Mouse (Mus musculus) CH12.LX (cell line): ENCODE data around the gene Rtn4ip1. TPM values are rescaled to one million over a fixed set of nuclear protein-coding genes. Genes with fewer than 3 reads are reported as not detected.

Experiments
- DNase-seq: peaks from one replicate; pipeline ENCODE4 v3.0.0-alpha.2; 2013; ENCODE audit errors: extremely low read depth
- H3K27ac ChIP-seq: 2 replicates; pipeline ENCODE4 v1.5.1; 2012; ENCODE audit warnings: low read depth, mild to moderate bottlenecking, control low read depth, moderate library complexity; ENCODE audit not compliant: insufficient read depth
- H3K27me3 ChIP-seq: replicated peaks from 2 replicates; pipeline ENCODE3; 2012; ENCODE audit warnings: inconsistent platforms
- H3K36me3 ChIP-seq, 2 experiments: replicated peaks in 1 of 2; 2 replicates each; pipeline versions ENCODE3 to v1.6.1; 2012; ENCODE audit warnings: inconsistent platforms in 1 of 2, low read length in 1 of 2, mild to moderate bottlenecking in 1 of 2, mixed read lengths in 1 of 2, moderate library complexity in 1 of 2; ENCODE audit not compliant: control insufficient read depth in 1 of 2, insufficient read depth in 1 of 2
- H3K4me1 ChIP-seq, 2 experiments: 2 replicates each; pipeline ENCODE4 v1.6.1; 2012; ENCODE audit warnings: inconsistent platforms in 1 of 2, moderate library complexity in 1 of 2; ENCODE audit not compliant: insufficient read depth in 2 of 2, control insufficient read depth in 1 of 2
- H3K4me2 ChIP-seq: 2 replicates; pipeline ENCODE4 v1.6.1; 2012; ENCODE audit warnings: low read depth, mild to moderate bottlenecking, control low read depth; ENCODE audit not compliant: poor library complexity, insufficient read depth, severe bottlenecking
- H3K4me3 ChIP-seq, 3 experiments: fragments of 150-350 bp in 1 of 3; sonication (generic) in 1 of 3; replicated peaks in 1 of 3; 2 replicates each; pipeline versions ENCODE3 to v1.5.1; 2011 to 2012; ENCODE audit warnings: low read depth in 2 of 3, low read length in 2 of 3, mild to moderate bottlenecking in 2 of 3, moderate library complexity in 2 of 3, control low read depth in 1 of 3, improper control_type of control experiment in 1 of 3, inconsistent platforms in 1 of 3, mixed read lengths in 1 of 3; ENCODE audit not compliant: poor library complexity in 1 of 3
- H3K79me2 ChIP-seq: replicated peaks from 2 replicates; pipeline ENCODE4 v1.6.1; 2012; ENCODE audit warnings: mild to moderate bottlenecking, moderate library complexity; ENCODE audit not compliant: control insufficient read depth, poor library complexity, insufficient read depth, severe bottlenecking; ENCODE audit errors: extremely low read depth
- H3K9ac ChIP-seq: 2 replicates; pipeline ENCODE4 v1.6.1; 2012; ENCODE audit warnings: low read depth, mild to moderate bottlenecking, control low read depth, moderate library complexity; ENCODE audit not compliant: insufficient read depth
- H3K9me3 ChIP-seq: replicated peaks from 2 replicates; pipeline ENCODE3; 2012; ENCODE audit warnings: low read length, inconsistent platforms, mixed read lengths
- CHD1 ChIP-seq: IDR thresholded peaks from 2 replicates; pipeline ENCODE4 v1.6.1; 2012; ENCODE audit warnings: low read depth, low read length, improper control_type of control experiment, inconsistent platforms
- CTCF ChIP-seq, 2 experiments: IDR thresholded peaks in 1 of 2; conservative IDR thresholded peaks in 1 of 2; 2 replicates each; pipeline ENCODE4 v1.5.1; 2011 to 2012; ENCODE audit warnings: low read depth in 2 of 2, low read length in 2 of 2, improper control_type of control experiment in 1 of 2, inconsistent platforms in 1 of 2, mild to moderate bottlenecking in 1 of 2, moderate library complexity in 1 of 2
- E2F4 ChIP-seq: IDR thresholded peaks from 2 replicates; pipeline ENCODE4 v1.6.1; 2011; ENCODE audit warnings: low read depth, low read length, improper control_type of control experiment; ENCODE audit not compliant: insufficient replicate concordance
- ELF1 ChIP-seq: IDR thresholded peaks from 2 replicates; pipeline ENCODE4 v1.6.1; 2014; ENCODE audit warnings: low read depth, mild to moderate bottlenecking, inconsistent platforms, low read length, improper control_type of control experiment
- EP300 ChIP-seq: IDR thresholded peaks from 2 replicates; pipeline ENCODE4 v1.6.1; 2011; ENCODE audit warnings: low read length, improper control_type of control experiment
- HCFC1 ChIP-seq: IDR thresholded peaks from 2 replicates; pipeline ENCODE4 v1.6.1; 2012; ENCODE audit warnings: low read depth, mild to moderate bottlenecking, inconsistent platforms, low read length, improper control_type of control experiment
- IRF4 ChIP-seq: IDR thresholded peaks from 2 replicates; pipeline ENCODE4 v1.6.1; 2014; ENCODE audit warnings: low read depth, mild to moderate bottlenecking, inconsistent platforms, low read length, improper control_type of control experiment
- JUN ChIP-seq: IDR thresholded peaks from 2 replicates; pipeline ENCODE4 v1.6.1; 2011; ENCODE audit warnings: low read depth, mild to moderate bottlenecking, low read length, improper control_type of control experiment, moderate library complexity; ENCODE audit not compliant: insufficient read depth
- KAT2A ChIP-seq: IDR thresholded peaks from 2 replicates; pipeline ENCODE4 v1.6.1; 2012; ENCODE audit warnings: low read length, improper control_type of control experiment, inconsistent platforms; ENCODE audit not compliant: insufficient replicate concordance
- MAFK ChIP-seq: IDR thresholded peaks from 2 replicates; pipeline ENCODE4 v1.6.1; 2011; ENCODE audit warnings: low read length, improper control_type of control experiment; ENCODE audit not compliant: insufficient replicate concordance
- MEF2A ChIP-seq: IDR thresholded peaks from 2 replicates; pipeline ENCODE4 v1.6.1; 2014; ENCODE audit warnings: low read depth, mild to moderate bottlenecking, inconsistent platforms, low read length, improper control_type of control experiment, borderline replicate concordance
- MYC ChIP-seq: IDR thresholded peaks from 2 replicates; pipeline ENCODE4 v1.6.1; 2011; ENCODE audit warnings: low read depth, mild to moderate bottlenecking, improper control_type of control experiment, low read length
- NELFE ChIP-seq: IDR thresholded peaks from 2 replicates; pipeline ENCODE4 v1.6.1; 2011; ENCODE audit warnings: low read depth, low read length, improper control_type of control experiment
- NRF1 ChIP-seq: IDR thresholded peaks from 2 replicates; pipeline ENCODE4 v1.6.1; 2014; ENCODE audit warnings: low read depth, mild to moderate bottlenecking, inconsistent platforms, low read length, improper control_type of control experiment, moderate library complexity
- PAX5 ChIP-seq: IDR thresholded peaks from 2 replicates; pipeline ENCODE4 v1.6.1; 2012; ENCODE audit warnings: low read length, inconsistent platforms, mixed read lengths
- POLR2AphosphoS2 ChIP-seq: IDR thresholded peaks from 2 replicates; pipeline ENCODE4 v1.6.1; 2011; ENCODE audit warnings: low read depth, low read length, improper control_type of control experiment
- RAD21 ChIP-seq: IDR thresholded peaks from 2 replicates; pipeline ENCODE4 v1.6.1; 2011; ENCODE audit warnings: low read depth, mild to moderate bottlenecking, low read length, improper control_type of control experiment, moderate library complexity
- RCOR1 ChIP-seq: conservative IDR thresholded peaks from 2 replicates; pipeline ENCODE4 v1.6.1; 2012; ENCODE audit warnings: low read depth, mild to moderate bottlenecking, inconsistent platforms, low read length, improper control_type of control experiment
- SIN3A ChIP-seq: IDR thresholded peaks from 2 replicates; pipeline ENCODE4 v1.6.1; 2012; ENCODE audit warnings: low read length, improper control_type of control experiment, inconsistent platforms
- SMC3 ChIP-seq: IDR thresholded peaks from 2 replicates; pipeline ENCODE4 v1.6.1; 2011; ENCODE audit warnings: low read depth, low read length, improper control_type of control experiment
- TBP ChIP-seq: conservative IDR thresholded peaks from 2 replicates; pipeline ENCODE4 v1.6.1; 2011; ENCODE audit warnings: low read depth, low read length, improper control_type of control experiment
- TCF12 ChIP-seq: IDR thresholded peaks from 2 replicates; pipeline ENCODE4 v1.6.1; 2014; ENCODE audit warnings: low read depth, mild to moderate bottlenecking, inconsistent platforms, low read length, improper control_type of control experiment
- UBTF ChIP-seq: IDR thresholded peaks from 2 replicates; pipeline ENCODE4 v1.6.1; 2012; ENCODE audit warnings: low read depth, mild to moderate bottlenecking, inconsistent platforms, low read length, improper control_type of control experiment, moderate library complexity
- ZC3H11A ChIP-seq: IDR thresholded peaks from 2 replicates; pipeline ENCODE4 v1.6.1; 2012; ENCODE audit warnings: low read depth, mild to moderate bottlenecking, inconsistent platforms, low read length, improper control_type of control experiment
- ZMIZ1 ChIP-seq: IDR thresholded peaks from 2 replicates; pipeline ENCODE4 v1.6.1; 2012; ENCODE audit warnings: low read depth, mild to moderate bottlenecking, inconsistent platforms, low read length, improper control_type of control experiment
- ZNF384 ChIP-seq: IDR thresholded peaks from 2 replicates; pipeline ENCODE4 v1.6.1; 2012; ENCODE audit warnings: low read depth, low read length, improper control_type of control experiment, inconsistent platforms
- dilution Hi-C: fragments of 300-500 bp; cut with MboI; formaldehyde crosslinking; loops from 2 replicates; pipeline ENCODE4 v1.14.3; 2020; ENCODE audit warnings: low sequenced_read_pairs; ENCODE audit not compliant: extremely low pct_unique_long_range_greater_than_20kb, extremely low pct_ligation_motif_present
- in situ Hi-C: fragments of 300-500 bp; cut with MboI; formaldehyde crosslinking; loops from 3 replicates; pipeline ENCODE4 v1.14.3; 2019; ENCODE audit warnings: low sequenced_read_pairs, low pct_ligation_motif_present, low pct_unique_long_range_greater_than_20kb, mixed read lengths
- polyA plus RNA-seq: library from polyadenylated mRNA; unstranded; fragments of >175 nt; gene quantifications from 2 replicates; pipeline ENCODE4 v1.2.1, GENCODE M21; 2012; ENCODE audit warnings: low read depth; ENCODE audit not compliant: insufficient read length
- total RNA-seq, 2 experiments: library from RNA; depleted of rRNA; stranded (reverse); fragments of 300-350 nt in 1 of 2; fragments of >200 nt in 1 of 2; gene quantifications; 2 replicates each; pipeline ENCODE4 v1.2.3; 2012 to 2014

Gene Rtn4ip1
- total and polyA plus RNA-seq, 3 experiments: 11.5 to 68.3 (median 24.7) TPM

GRCm38 (mm10) chr10:43916737-43917136 lies 15.1 kb downstream of the Rtn4ip1 start:
- in situ Hi-C loops: loop anchor here (5.0 kb wide), 2 partner anchors 89 to 174 kb away; no protein-coding TSS in a partner anchor
- Histone ChIP-seq H3K4me3 (no peak overlapping the region), H3K36me3 (peaks cover 53 to 83% of the 10 kb centered on the region in 2 experiments), H3K79me2 (peaks cover 16% of the 10 kb centered on the region), H3K9me3 (no peaks in the 10 kb centered on the region), H3K27ac (no peak overlapping the region)
- dilution Hi-C loops: no loop called here
- TF ChIP-seq RCOR1: no peak
- no peak for TF ChIP-seq TBP
- no peak for TF ChIP-seq POLR2AphosphoS2
- no peak for TF ChIP-seq SMC3
- no peak for TF ChIP-seq UBTF
- TF ChIP-seq JUN: no peak
- no peak for TF ChIP-seq TCF12
- TF ChIP-seq NRF1: no peak
- TF ChIP-seq SIN3A: no peak
- TF ChIP-seq ZNF384: no peak
- TF ChIP-seq MAFK: no peak
- no peak for TF ChIP-seq PAX5
- no peak for TF ChIP-seq ZMIZ1
- no peak for TF ChIP-seq MYC
- TF ChIP-seq CTCF (conservative IDR thresholded peaks at IDR 0.05 in 1 of 2, IDR thresholded peaks at IDR 0.05 in 1 of 2; ENCODE audit: low read depth in 2 of 2, low read length in 2 of 2): no peak
- no peak for TF ChIP-seq HCFC1
- TF ChIP-seq EP300: no peak
- TF ChIP-seq, all 38 proteins: peak for 0
- Histone ChIP-seq H3K4me2 (no peak overlapping the region), H3K27me3 (no peaks in the 10 kb centered on the region), H3K4me1 (peaks cover 10 to 84% of the 10 kb centered on the region in 2 experiments; a peak in 3 of 4 replicates), H3K9ac (no peak overlapping the region)
- no peak for DNase-seq

- in situ Hi-C loops: loop anchor here (5.0 kb wide), 2 partner anchors 92 to 177 kb away; no protein-coding TSS in a partner anchor
- Histone ChIP-seq H3K4me1 (peaks cover 10 to 73% of the 10 kb centered on the region in 2 experiments; a peak in 3 of 4 replicates), H3K4me3 (no peak overlapping the region), H3K9me3 (no peaks in the 10 kb centered on the region), H3K4me2 (no peak overlapping the region), H3K36me3 (peaks cover 49 to 88% of the 10 kb centered on the region in 2 experiments), H3K9ac (no peak overlapping the region), H3K79me2 (peaks cover 10% of the 10 kb centered on the region), H3K27ac (no peak overlapping the region), H3K27me3 (no peaks in the 10 kb centered on the region)
- no peak; the same call in 1 of the 2 replicates for TF ChIP-seq MYC
- peak; percentile 88 to 92 for TF ChIP-seq CTCF (conservative IDR thresholded peaks at IDR 0.05 in 1 of 2, IDR thresholded peaks at IDR 0.05 in 1 of 2; ENCODE audit: low read depth in 2 of 2, low read length in 2 of 2)
- TF ChIP-seq KAT2A: no peak
- peak; percentile 8; the same call in 1 of the 2 replicates for TF ChIP-seq NELFE
- peak; percentile 38; the same call in 1 of the 2 replicates for TF ChIP-seq ELF1
- peak; percentile 96 for TF ChIP-seq SMC3
- no peak for TF ChIP-seq HCFC1
- no peak for TF ChIP-seq MAFK
- peak; percentile 11; the same call in 1 of the 2 replicates for TF ChIP-seq MEF2A
- peak; percentile 91 for TF ChIP-seq RAD21
- peak; percentile 69 for TF ChIP-seq ZC3H11A
- TF ChIP-seq CHD1: no peak
- no peak for TF ChIP-seq RCOR1
- TF ChIP-seq E2F4: no peak
- TF ChIP-seq IRF4: peak; percentile 14; the same call in 1 of the 2 replicates
- peak; percentile 89 for DNase-seq
- dilution Hi-C loops: no loop called here
Measured at GRCm38 (mm10) chr10:43918696-43919608, 17.3 kb downstream of the Rtn4ip1 start.
